Mouse (Mus musculus) liver, postnatal 0 days (tissue): ENCODE results near the gene Hoxb9.

Experiments
- CTCF ChIP-seq: sonication (generic); IDR thresholded peaks from 2 replicates; pipeline ENCODE4 v1.5.1; 2016; ENCODE audit warnings: antibody characterized with exemption, low read depth
- EP300 ChIP-seq: IDR thresholded peaks from 2 replicates; pipeline ENCODE4 v1.6.1; 2016; ENCODE audit warnings: antibody characterized with exemption, low read depth, mild to moderate bottlenecking

DNA sequence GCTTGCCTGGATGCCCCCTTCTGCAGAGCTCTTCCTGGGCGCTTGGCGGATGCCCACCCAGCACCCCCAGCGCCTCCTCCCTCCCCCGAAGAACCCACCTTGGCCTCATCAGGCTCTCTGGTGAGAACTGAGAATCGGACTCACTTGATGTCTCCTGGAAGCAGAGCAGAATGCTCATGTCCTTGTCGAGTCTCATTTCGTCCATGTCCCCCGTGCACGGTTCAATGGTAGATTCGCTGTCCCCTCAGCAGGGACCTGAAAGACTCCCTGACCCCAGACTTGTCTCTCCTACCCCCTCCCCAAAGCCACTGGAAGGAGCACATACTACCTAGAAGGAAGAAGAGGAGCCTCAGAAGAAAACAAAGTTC lies 29.8 kb downstream of the Hoxb9 start:
- no peak for TF ChIP-seq CTCF
- no peak for TF ChIP-seq EP300
